Mouse (Mus musculus): Measurements from ENCODE around the gene Cyp27b1.

DNA sequence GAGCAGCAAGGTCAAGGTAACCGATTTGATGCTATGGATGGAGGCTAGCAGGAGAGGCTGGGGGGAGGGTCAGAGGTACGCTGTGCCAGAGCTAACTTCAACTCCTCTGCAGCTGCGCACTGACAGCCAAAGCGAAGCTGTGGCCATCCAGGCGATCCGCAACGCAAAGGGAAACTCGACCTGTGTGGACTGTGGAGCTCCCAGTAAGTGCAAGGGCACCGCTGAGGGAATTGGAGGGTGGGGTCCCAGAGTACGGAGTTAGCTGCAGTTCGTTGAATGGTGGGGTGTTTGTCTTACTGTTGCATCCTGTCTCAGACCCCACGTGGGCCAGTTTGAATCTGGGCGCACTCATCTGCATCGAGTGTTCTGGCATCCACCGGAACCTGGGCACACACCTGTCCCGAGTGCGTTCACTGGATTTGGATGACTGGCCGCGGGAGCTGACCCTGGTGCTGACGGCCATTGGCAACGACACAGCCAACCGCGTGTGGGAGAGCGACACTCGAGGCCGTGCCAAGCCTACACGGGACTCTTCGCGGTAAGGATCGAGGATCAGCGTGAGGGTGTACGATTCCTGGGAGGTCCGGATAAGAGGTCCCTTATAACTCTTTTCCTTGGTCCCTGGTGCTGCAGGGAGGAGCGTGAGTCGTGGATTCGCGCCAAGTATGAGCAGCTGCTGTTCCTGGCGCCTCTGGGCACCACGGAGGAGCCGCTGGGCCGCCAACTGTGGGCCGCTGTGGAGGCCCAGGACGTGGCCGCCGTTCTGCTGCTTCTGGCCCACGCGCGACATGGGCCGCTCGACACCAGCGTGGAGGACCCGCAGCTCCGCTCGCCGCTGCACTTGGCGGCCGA lies 42.7 kb downstream of the Cyp27b1 start:
- no peak for TF ChIP-seq CTCF (IDR thresholded peaks at IDR 0.05; ENCODE audit: control insufficient read depth, insufficient read depth, insufficient replicate concordance, low read depth, low read length)
- no peak for TF ChIP-seq POLR2A (IDR thresholded peaks at IDR 0.05; ENCODE audit: control insufficient read depth, low read depth, low read length)
